ENCODE assay signal across 22 mouse cellular contexts in genomic region chr13:56450035-56450434, GRCm38 (mm10). TPM values are rescaled to one million over a fixed set of nuclear protein-coding genes. Genes with fewer than 3 reads are reported as not detected.
DNase-seq lines count a peak whose midpoint lies in the region; ATAC-seq and TF ChIP-seq lines count a peak whose summit lies in the region.
"Had no signal": no experiment of that assay in that cellular context is flagged by ENCODE, and none has a peak within 500 bp of the region (broad histone marks: within the 10 kb centered on the region; RNA-seq: fewer than 3 reads in every experiment).

No protein-coding gene starts in this region.

- no peak overlapping the region for H3K9ac ChIP-seq in heart, postnatal 0 days (replicated peaks; ENCODE audit: low read depth, low read length)
- H3K9ac ChIP-seq in kidney, postnatal 0 days (ENCODE audit: low read depth, low read length): no peak overlapping the region
- no peak overlapping the region for H3K9ac ChIP-seq in stomach, embryonic 16.5 days (ENCODE audit: low read length)
- no peak overlapping the region for H3K9ac ChIP-seq in stomach, postnatal 0 days (ENCODE audit: low read length)
- H3K9ac ChIP-seq: embryonic facial prominence, embryonic 13.5 days; heart, embryonic 13.5 days; limb, embryonic 15.5 days had no signal

- no peaks in the 10 kb centered on the region for H3K36me3 ChIP-seq in heart, postnatal 0 days (replicated peaks; ENCODE audit: control insufficient read depth, insufficient read depth, low read length)
- H3K36me3 ChIP-seq in kidney, postnatal 0 days (ENCODE audit: insufficient read depth, low read length): no peaks in the 10 kb centered on the region
- H3K36me3 ChIP-seq in stomach, embryonic 16.5 days (ENCODE audit: control insufficient read depth, insufficient read depth, low read length): no peaks in the 10 kb centered on the region
- no peaks in the 10 kb centered on the region for H3K36me3 ChIP-seq in stomach, postnatal 0 days (ENCODE audit: control insufficient read depth, insufficient read depth, low read length)
- H3K36me3 ChIP-seq: embryonic facial prominence, embryonic 13.5 days; heart, embryonic 13.5 days; limb, embryonic 15.5 days; midbrain, embryonic 10.5 days had no signal

- TF ChIP-seq EP300 in heart, postnatal 0 days (IDR thresholded peaks at IDR 0.05; ENCODE audit: low read depth): no peak
- TF ChIP-seq EP300 in stomach, postnatal 0 days (optimal IDR thresholded peaks at IDR 0.05): no peak

- H3K27me3 ChIP-seq in heart, postnatal 0 days (ENCODE audit: control insufficient read depth, insufficient read depth, low read length): no peaks in the 10 kb centered on the region
- no peaks in the 10 kb centered on the region for H3K27me3 ChIP-seq in kidney, postnatal 0 days (ENCODE audit: insufficient read depth, low read length)
- H3K27me3 ChIP-seq in stomach, embryonic 16.5 days (ENCODE audit: control insufficient read depth, insufficient read depth, low read length): no peaks in the 10 kb centered on the region
- H3K27me3 ChIP-seq in stomach, postnatal 0 days (ENCODE audit: control insufficient read depth, insufficient read depth, low read length): no peaks in the 10 kb centered on the region
- H3K27me3 ChIP-seq: embryonic facial prominence, embryonic 13.5 days; limb, embryonic 15.5 days had no signal

- no peak overlapping the region for H3K4me2 ChIP-seq in heart, postnatal 0 days (ENCODE audit: low read depth, low read length)
- no peak overlapping the region for H3K4me2 ChIP-seq in kidney, postnatal 0 days (ENCODE audit: low read length)
- H3K4me2 ChIP-seq in stomach, embryonic 16.5 days (ENCODE audit: low read depth, low read length): no peak overlapping the region
- no peak overlapping the region for H3K4me2 ChIP-seq in stomach, postnatal 0 days (replicated peaks; ENCODE audit: low read depth)
- H3K4me2 ChIP-seq: embryonic facial prominence, embryonic 13.5 days; heart, embryonic 13.5 days; limb, embryonic 15.5 days had no signal

- no peak for DNase-seq in heart, postnatal 0 days (ENCODE audit: low spot score)
- no peak for DNase-seq in heart, postnatal 14 days
- no peak for DNase-seq in kidney, postnatal 0 days (ENCODE audit: low spot score)
- no peak for DNase-seq in kidney, adult 18-20 months
- DNase-seq in stomach, postnatal 0 days (ENCODE audit: low spot score): no peak
- no peak for DNase-seq in ovary, postnatal 14 days (ENCODE audit: low spot score)
- DNase-seq: gastrocnemius, adult 2 months; lung, adult 18-20 months; lung, postnatal 4 days had no signal

- H3K4me3 ChIP-seq in heart, postnatal 0 days (ENCODE audit: low read depth, low read length): no peak overlapping the region
- no peak overlapping the region for H3K4me3 ChIP-seq in kidney, postnatal 0 days (replicated peaks; ENCODE audit: low read depth, low read length)
- H3K4me3 ChIP-seq in stomach, embryonic 16.5 days (replicated peaks; ENCODE audit: low read length): no peak overlapping the region
- no peak overlapping the region for H3K4me3 ChIP-seq in stomach, postnatal 0 days (ENCODE audit: low read depth, low read length)
- H3K4me3 ChIP-seq: embryonic facial prominence, embryonic 13.5 days; gastrocnemius, adult 2 months; heart, embryonic 13.5 days; limb, embryonic 15.5 days; midbrain, embryonic 10.5 days had no signal

- no peak overlapping the region for H3K27ac ChIP-seq in heart, postnatal 0 days (ENCODE audit: low read depth)
- H3K27ac ChIP-seq in kidney, postnatal 0 days: 0 out of 2 replicates have a peak overlapping the region, but pooled peaks have one; percentile 5
- no peak overlapping the region for H3K27ac ChIP-seq in stomach, embryonic 16.5 days (ENCODE audit: low read length)
- H3K27ac ChIP-seq in stomach, postnatal 0 days (replicated peaks): no peak overlapping the region
- H3K27ac ChIP-seq: embryonic facial prominence, embryonic 13.5 days; gastrocnemius, adult 2 months; heart, embryonic 13.5 days; limb, embryonic 15.5 days; midbrain, embryonic 10.5 days had no signal

- WGBS in heart, postnatal 0 days: 76% methylated on average over 8 of the region's 8 CpGs
- WGBS in kidney, postnatal 0 days: 80% methylated on average over 8 of the region's 8 CpGs
- WGBS in stomach, embryonic 16.5 days: 82% methylated on average over 8 of the region's 8 CpGs
- WGBS in stomach, postnatal 0 days: 74% methylated on average over 8 of the region's 8 CpGs

- ATAC-seq in heart, postnatal 0 days (ENCODE audit: insufficient read depth, low read depth): no peak
- ATAC-seq in kidney, postnatal 0 days (replicated peaks; ENCODE audit: low FRiP score, low read depth): no peak; the same call in 1 of the 2 replicates
- 0 out of 2 replicates have a peak, but pooled peaks have one; percentile 33 for ATAC-seq in stomach, embryonic 16.5 days (ENCODE audit: insufficient read depth, low FRiP score)
- ATAC-seq in stomach, postnatal 0 days (ENCODE audit: low FRiP score, low TSS enrichment): no peak

- no peaks in the 10 kb centered on the region for H3K9me3 ChIP-seq in heart, postnatal 0 days (replicated peaks; ENCODE audit: control insufficient read depth, low read length)
- no peaks in the 10 kb centered on the region for H3K9me3 ChIP-seq in kidney, postnatal 0 days (replicated peaks; ENCODE audit: low read length)
- no peaks in the 10 kb centered on the region for H3K9me3 ChIP-seq in stomach, embryonic 16.5 days (replicated peaks; ENCODE audit: control insufficient read depth, low read length)
- no peaks in the 10 kb centered on the region for H3K9me3 ChIP-seq in stomach, postnatal 0 days (ENCODE audit: control insufficient read depth, low read length)
- H3K9me3 ChIP-seq: embryonic facial prominence, embryonic 13.5 days; heart, embryonic 13.5 days; limb, embryonic 15.5 days; midbrain, embryonic 10.5 days had no signal

- H3K4me1 ChIP-seq in heart, postnatal 0 days (ENCODE audit: control insufficient read depth, insufficient read depth): no peaks in the 10 kb centered on the region
- no peaks in the 10 kb centered on the region for H3K4me1 ChIP-seq in kidney, postnatal 0 days (replicated peaks; ENCODE audit: insufficient read depth, low read length)
- no peaks in the 10 kb centered on the region for H3K4me1 ChIP-seq in stomach, embryonic 16.5 days (ENCODE audit: control insufficient read depth, insufficient read depth, low read length)
- no peaks in the 10 kb centered on the region for H3K4me1 ChIP-seq in stomach, postnatal 0 days (replicated peaks; ENCODE audit: control insufficient read depth, insufficient read depth)
- H3K4me1 ChIP-seq: heart, embryonic 13.5 days; midbrain, embryonic 10.5 days had no signal

- TF ChIP-seq CTCF in heart, postnatal 0 days (IDR thresholded peaks at IDR 0.05; ENCODE audit: low read depth): peak; percentile 16; the same call in 1 of the 2 replicates
- TF ChIP-seq CTCF in kidney, postnatal 0 days (IDR thresholded peaks at IDR 0.05; ENCODE audit: low read depth): peak; percentile 44; the same call in 1 of the 2 replicates
- TF ChIP-seq CTCF in stomach, postnatal 0 days (IDR thresholded peaks at IDR 0.05; ENCODE audit: low read depth): no peak; the same call in 1 of the 2 replicates

- intact Hi-C loops in heart, postnatal 14 days (cut with DNase I): no loop called here

RNA-seq across cellular contexts. Expression of gene Slc25a48, which starts 11.9 kb away (rescaled TPM):
- 0.57 TPM in 1 of 2 replicates, not detected in the other for total RNA-seq in heart, postnatal 0 days (2014; rRNA removed; ENCODE audit: low replicate concordance)
- not detected in 2 replicates for polyA plus RNA-seq in heart, postnatal 0 days (2015; fragmentation: Nextera tagmentation; extraction: Ambion mirVana)
- total RNA-seq in heart, postnatal 14 days (2021): under 1 TPM in 1 of 2 experiments, not detected in 1; 0.07 TPM
- 0.79 and 0.94 TPM in 2 replicates for polyA plus RNA-seq in kidney, postnatal 0 days (2015; fragmentation: Nextera tagmentation; extraction: Ambion mirVana)
- 0.11 and 0.14 TPM in 2 replicates for polyA plus RNA-seq in stomach, embryonic 16.5 days (2015; fragmentation: Nextera tagmentation; extraction: Ambion mirVana)
- 0.08 and 0.13 TPM in 2 replicates for polyA plus RNA-seq in stomach, postnatal 0 days (2015; fragmentation: Nextera tagmentation; extraction: Ambion mirVana)
- total RNA-seq: gastrocnemius, adult 2 months; hematopoietic stem cell, adult 5-6 weeks had no signal
- polyA plus RNA-seq: midbrain, embryonic 10.5 days had no signal

RNA-seq across cellular contexts. Expression of gene Gm3045, which starts 23.6 kb away (rescaled TPM):
- not detected in 2 replicates for total RNA-seq in heart, postnatal 0 days (2014; rRNA removed; ENCODE audit: low replicate concordance)
- not detected in 2 replicates for polyA plus RNA-seq in heart, postnatal 0 days (2015; fragmentation: Nextera tagmentation; extraction: Ambion mirVana)
- not detected for total RNA-seq in heart, postnatal 14 days (2021)
- not detected in 2 replicates for polyA plus RNA-seq in kidney, postnatal 0 days (2015; fragmentation: Nextera tagmentation; extraction: Ambion mirVana)
- polyA plus RNA-seq in stomach, embryonic 16.5 days (2015; fragmentation: Nextera tagmentation; extraction: Ambion mirVana): not detected in 2 replicates
- not detected in 2 replicates for polyA plus RNA-seq in stomach, postnatal 0 days (2015; fragmentation: Nextera tagmentation; extraction: Ambion mirVana)
- total RNA-seq: adrenal gland, postnatal 25 days; gastrocnemius, adult 2 months; hematopoietic stem cell, adult 5-6 weeks; layer of hippocampus, postnatal 14 days; left cerebral cortex, postnatal 14 days had no signal
- polyA plus RNA-seq: C2C12; cortical plate, adult 2 months; embryonic facial prominence, embryonic 13.5 days; heart, embryonic 13.5 days; midbrain, embryonic 10.5 days; small intestine, adult 2 months; thymus, postnatal 0 days had no signal

RNA-seq across cellular contexts. Expression of gene Il9, which starts 32.0 kb away (rescaled TPM):
- not detected in 2 replicates for total RNA-seq in heart, postnatal 0 days (2014; rRNA removed; ENCODE audit: low replicate concordance)
- polyA plus RNA-seq in heart, postnatal 0 days (2015; fragmentation: Nextera tagmentation; extraction: Ambion mirVana): not detected in 2 replicates
- total RNA-seq in heart, postnatal 14 days (2021): not detected
- not detected in 2 replicates for polyA plus RNA-seq in kidney, postnatal 0 days (2015; fragmentation: Nextera tagmentation; extraction: Ambion mirVana)
- polyA plus RNA-seq in stomach, embryonic 16.5 days (2015; fragmentation: Nextera tagmentation; extraction: Ambion mirVana): not detected in 2 replicates
- polyA plus RNA-seq in stomach, postnatal 0 days (2015; fragmentation: Nextera tagmentation; extraction: Ambion mirVana): not detected in 2 replicates
- total RNA-seq: adrenal gland, postnatal 25 days; gastrocnemius, adult 2 months; hematopoietic stem cell, adult 5-6 weeks; layer of hippocampus, postnatal 14 days; left cerebral cortex, postnatal 14 days had no signal
- polyA plus RNA-seq: C2C12; cortical plate, adult 2 months; embryonic facial prominence, embryonic 13.5 days; heart, embryonic 13.5 days; limb, embryonic 15.5 days; midbrain, embryonic 10.5 days; small intestine, adult 2 months had no signal
